Mouse (Mus musculus): ENCODE measurements around the gene Palm2.

GRCm38 (mm10) chr4:57719370-57719769, 285.3 kb downstream of the Palm2 start:
- TF ChIP-seq CTCF (IDR thresholded peaks at IDR 0.05; ENCODE audit: borderline replicate concordance, extremely low read depth, insufficient read depth, insufficient read length), result no peak
- TF ChIP-seq POLR2A (IDR thresholded peaks at IDR 0.05; ENCODE audit: borderline replicate concordance, extremely low read depth, insufficient read depth, insufficient read length, poor library complexity, severe bottlenecking), result no peak

Data from brain, embryonic 14.5 days (tissue).